Mouse (Mus musculus): ENCODE data around the gene Apom. TPM values are rescaled to one million over a fixed set of nuclear protein-coding genes. Genes with fewer than 3 reads are reported as not detected.
A peak's percentile ranks its signal among the peaks of the same experiment; 100 is the strongest.

The Apom gene
- polyA plus RNA-seq, 1 experiment = not detected

GRCm38 (mm10) chr17:35108097-35108496 is 23.8 kb downstream of the Apom start, which contains the start of gene Ly6g5c:
TSS of gene Ly6g5c (plus strand) at chr17:35108279.
- peaks cover 2% of the 10 kb centered on the region; the same call in 1 of the 2 replicates for H3K4me1 ChIP-seq (ENCODE audit: control insufficient read depth, insufficient read depth, low read length)
- no peak within 1 kb of the TSS for H3K4me3 ChIP-seq (ENCODE audit: insufficient read depth, low read depth, low read length)
- H3K27ac ChIP-seq (ENCODE audit: insufficient read depth, low read depth, low read length) = no peak within 1 kb of the TSS
- 80% methylated on average over 6 of the region's 6 CpGs for WGBS
- TF ChIP-seq CTCF (IDR thresholded peaks at IDR 0.05; ENCODE audit: insufficient read depth, low read depth, low read length) = no peak
- no peak for TF ChIP-seq POLR2A (IDR thresholded peaks at IDR 0.05; ENCODE audit: insufficient read depth, low read depth, low read length)

DNA sequence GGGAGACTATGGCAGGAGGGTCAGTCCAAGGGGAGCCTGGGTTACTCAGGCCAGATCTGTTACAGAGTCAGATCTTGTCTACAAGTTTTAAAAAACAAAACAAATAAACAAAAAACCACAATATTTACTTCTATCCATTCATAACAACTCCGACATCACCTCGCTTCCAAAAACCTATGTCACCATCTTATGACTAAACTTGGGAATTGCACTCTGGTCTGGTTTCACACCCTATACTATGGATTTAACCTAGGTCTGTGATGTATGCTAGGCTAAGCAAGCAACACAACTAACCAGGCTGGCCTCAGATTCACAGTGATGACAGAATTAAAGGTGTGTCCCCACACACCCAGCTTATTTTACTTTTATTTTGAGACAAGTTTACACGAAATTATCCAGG is 25.3 kb downstream of the Apom start:
- Histone ChIP-seq H3K4me3 (ENCODE audit: insufficient read depth, low read depth, low read length) (no peak overlapping the region), H3K4me1 (ENCODE audit: control insufficient read depth, insufficient read depth, low read length) (peaks cover 2% of the 10 kb centered on the region; the same call in 1 of the 2 replicates), H3K27ac (ENCODE audit: insufficient read depth, low read depth, low read length) (no peak overlapping the region)
- TF ChIP-seq CTCF (IDR thresholded peaks at IDR 0.05; ENCODE audit: insufficient read depth, low read depth, low read length) = no peak
- no peak for TF ChIP-seq POLR2A (IDR thresholded peaks at IDR 0.05; ENCODE audit: insufficient read depth, low read depth, low read length)
- WGBS = 60% methylated on average over 3 of the region's 3 CpGs

DNA sequence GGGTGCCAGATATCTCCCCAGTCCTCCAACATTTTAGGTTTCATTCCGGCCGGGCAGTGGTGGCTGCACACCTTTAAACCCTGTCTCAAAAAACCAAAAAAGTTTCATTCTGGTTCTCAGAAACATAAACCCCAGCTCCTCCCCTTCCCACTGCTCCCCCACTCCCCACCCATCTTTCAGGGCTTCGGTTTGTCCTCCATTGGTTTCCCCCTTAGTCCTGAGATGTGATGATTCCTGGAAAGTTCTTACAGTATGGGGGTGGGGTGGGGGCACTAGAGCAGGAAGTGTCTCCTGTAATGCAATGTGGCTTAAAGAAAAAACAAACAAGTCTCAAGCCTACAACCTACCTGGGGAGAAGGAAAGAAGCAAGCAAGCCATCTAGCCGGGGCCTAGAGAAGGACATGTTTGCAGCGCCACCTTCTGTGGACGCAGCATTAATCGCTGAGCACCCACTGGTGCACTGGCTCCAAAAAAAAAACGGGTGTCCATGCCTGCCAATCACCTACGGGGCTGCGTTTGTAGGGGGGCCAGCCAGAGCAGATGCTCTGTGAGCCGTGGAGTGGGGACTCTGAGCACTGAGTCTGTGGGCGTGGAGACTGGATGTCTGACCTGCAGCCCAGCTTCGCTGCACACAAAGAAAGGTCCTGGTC is 26.0 kb downstream of the Apom start:
- Histone ChIP-seq H3K27ac (ENCODE audit: insufficient read depth, low read depth, low read length) (no peak overlapping the region), H3K4me1 (ENCODE audit: control insufficient read depth, insufficient read depth, low read length) (peaks cover 2% of the 10 kb centered on the region; the same call in 1 of the 2 replicates), H3K4me3 (ENCODE audit: insufficient read depth, low read depth, low read length) (no peak overlapping the region)
- TF ChIP-seq POLR2A (IDR thresholded peaks at IDR 0.05; ENCODE audit: insufficient read depth, low read depth, low read length) (no peak), CTCF (IDR thresholded peaks at IDR 0.05; ENCODE audit: insufficient read depth, low read depth, low read length) (0 out of 2 replicates have a peak, but pooled peaks have one; percentile 11)
- 25% methylated on average over 13 of the region's 13 CpGs for WGBS

GRCm38 (mm10) chr17:35104754-35105153 is 27.1 kb downstream of the Apom start:
- Histone ChIP-seq H3K4me3 (ENCODE audit: insufficient read depth, low read depth, low read length) (no peak overlapping the region), H3K27ac (ENCODE audit: insufficient read depth, low read depth, low read length) (no peak overlapping the region), H3K4me1 (ENCODE audit: control insufficient read depth, insufficient read depth, low read length) (peaks cover 2% of the 10 kb centered on the region; the same call in 1 of the 2 replicates)
- WGBS = 74% methylated on average over 6 of the region's 6 CpGs
- TF ChIP-seq CTCF (IDR thresholded peaks at IDR 0.05; ENCODE audit: insufficient read depth, low read depth, low read length) = no peak
- TF ChIP-seq POLR2A (IDR thresholded peaks at IDR 0.05; ENCODE audit: insufficient read depth, low read depth, low read length) = no peak

GRCm38 (mm10) chr17:35104079-35104478 is 27.8 kb downstream of the Apom start:
- no peak overlapping the region for H3K4me3 ChIP-seq (ENCODE audit: insufficient read depth, low read depth, low read length)
- TF ChIP-seq CTCF (IDR thresholded peaks at IDR 0.05; ENCODE audit: insufficient read depth, low read depth, low read length) (no peak), POLR2A (IDR thresholded peaks at IDR 0.05; ENCODE audit: insufficient read depth, low read depth, low read length) (no peak)
- WGBS = 88% methylated on average over 7 of the region's 7 CpGs
- H3K4me1 ChIP-seq (ENCODE audit: control insufficient read depth, insufficient read depth, low read length) = peaks cover 2% of the 10 kb centered on the region; the same call in 1 of the 2 replicates
- no peak overlapping the region for H3K27ac ChIP-seq (ENCODE audit: insufficient read depth, low read depth, low read length)

GRCm38 (mm10) chr17:35103221-35103690 is 28.6 kb downstream of the Apom start:
- Histone ChIP-seq H3K27ac (ENCODE audit: insufficient read depth, low read depth, low read length) (no peak overlapping the region), H3K4me1 (ENCODE audit: control insufficient read depth, insufficient read depth, low read length) (peaks cover 2% of the 10 kb centered on the region; the same call in 1 of the 2 replicates), H3K4me3 (ENCODE audit: insufficient read depth, low read depth, low read length) (no peak overlapping the region)
- 76% methylated on average over 6 of the region's 6 CpGs for WGBS
- TF ChIP-seq POLR2A (IDR thresholded peaks at IDR 0.05; ENCODE audit: insufficient read depth, low read depth, low read length) (no peak), CTCF (IDR thresholded peaks at IDR 0.05; ENCODE audit: insufficient read depth, low read depth, low read length) (no peak)

DNA sequence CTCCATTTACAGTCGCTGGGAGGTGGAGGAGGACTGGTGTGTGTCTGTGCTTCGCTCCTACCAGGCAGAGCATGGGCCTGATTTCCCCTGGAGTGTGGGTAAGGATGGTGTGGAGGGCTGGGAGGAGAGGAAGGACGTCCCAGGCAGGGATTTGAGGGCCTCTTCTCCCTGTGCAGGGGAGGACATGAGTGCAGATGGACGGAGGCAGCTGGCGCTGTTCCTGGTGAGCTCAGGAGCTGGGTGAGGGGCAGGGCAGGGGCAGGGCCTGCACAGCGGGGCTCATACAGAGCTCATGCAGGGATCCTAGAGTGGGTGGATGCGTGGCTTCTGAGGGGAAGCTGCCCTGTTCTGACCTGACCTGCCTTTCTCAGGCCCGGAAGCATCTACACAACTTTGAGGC is 29.6 kb downstream of the Apom start:
- 69% methylated on average over 8 of the region's 8 CpGs for WGBS
- Histone ChIP-seq H3K4me1 (ENCODE audit: control insufficient read depth, insufficient read depth, low read length) (peaks cover 4% of the 10 kb centered on the region), H3K4me3 (ENCODE audit: insufficient read depth, low read depth, low read length) (no peak overlapping the region), H3K27ac (ENCODE audit: insufficient read depth, low read depth, low read length) (no peak overlapping the region)
- no peak for TF ChIP-seq CTCF (IDR thresholded peaks at IDR 0.05; ENCODE audit: insufficient read depth, low read depth, low read length)
- no peak for TF ChIP-seq POLR2A (IDR thresholded peaks at IDR 0.05; ENCODE audit: insufficient read depth, low read depth, low read length)

- no peak overlapping the region for H3K27ac ChIP-seq (ENCODE audit: insufficient read depth, low read depth, low read length)
- TF ChIP-seq CTCF (IDR thresholded peaks at IDR 0.05; ENCODE audit: insufficient read depth, low read depth, low read length) = no peak
- TF ChIP-seq POLR2A (IDR thresholded peaks at IDR 0.05; ENCODE audit: insufficient read depth, low read depth, low read length) = no peak
- H3K4me3 ChIP-seq (ENCODE audit: insufficient read depth, low read depth, low read length) = no peak overlapping the region
- H3K4me1 ChIP-seq (ENCODE audit: control insufficient read depth, insufficient read depth, low read length) = peaks cover 16% of the 10 kb centered on the region
- 87% methylated on average over 11 of the region's 11 CpGs for WGBS
Observed at GRCm38 (mm10) chr17:35101161-35101560, 30.7 kb downstream of the Apom start.

GRCm38 (mm10) chr17:35100196-35100765 is 31.6 kb downstream of the Apom start:
- Histone ChIP-seq H3K4me1 (ENCODE audit: control insufficient read depth, insufficient read depth, low read length) (peaks cover 16% of the 10 kb centered on the region; the same call in 1 of the 2 replicates), H3K27ac (ENCODE audit: insufficient read depth, low read depth, low read length) (no peak overlapping the region), H3K4me3 (ENCODE audit: insufficient read depth, low read depth, low read length) (no peak overlapping the region)
- TF ChIP-seq CTCF (IDR thresholded peaks at IDR 0.05; ENCODE audit: insufficient read depth, low read depth, low read length) = no peak
- no peak for TF ChIP-seq POLR2A (IDR thresholded peaks at IDR 0.05; ENCODE audit: insufficient read depth, low read depth, low read length)
- 80% methylated on average over 10 of the region's 10 CpGs for WGBS

Measured in olfactory bulb, adult 2 months (tissue).